Mouse (Mus musculus) limb, embryonic 10.5 days (tissue): ENCODE measurements at regions not wholly inside any gene's neighbourhood (a gene's known extent, or its start where the extent isn't known, plus 50 kb on each side); places are given as distances from the start of the nearest gene placed in this dataset.

Source experiments
- DNase-seq: peaks from one replicate; pipeline ENCODE4 v3.0.0-alpha.2; 2017; ENCODE audit warnings: low spot score
- H3K27ac ChIP-seq: fragments of 300-500 bp; sonication (generic); 2 replicates; pipeline ENCODE4 v1.5.1; 2016; ENCODE audit warnings: mild to moderate bottlenecking
- H3K27me3 ChIP-seq: fragments of 300-500 bp; sonication (generic); 2 replicates; pipeline ENCODE4 v1.6.1; 2016; ENCODE audit warnings: low read depth, mild to moderate bottlenecking; ENCODE audit not compliant: poor library complexity, severe bottlenecking
- H3K36me3 ChIP-seq: fragments of 300-500 bp; sonication (generic); 2 replicates; pipeline ENCODE4 v1.6.1; 2016; ENCODE audit warnings: mild to moderate bottlenecking, moderate library complexity
- H3K4me1 ChIP-seq: fragments of 300-500 bp; sonication (generic); 2 replicates; pipeline ENCODE4 v1.6.1; 2016
- H3K4me3 ChIP-seq: fragments of 300-500 bp; sonication (generic); 2 replicates; pipeline ENCODE4 v1.5.1; 2016; ENCODE audit warnings: mild to moderate bottlenecking, moderate library complexity
- H3K9me3 ChIP-seq: fragments of 300-500 bp; sonication (generic); replicated peaks from 2 replicates; pipeline ENCODE4 v1.6.1; 2016; ENCODE audit warnings: mild to moderate bottlenecking
- WGBS: fragments of 180-500 bp; shearing (Covaris S2); methylation state at CpG from one replicate; pipeline ENCODE4 v1.1.7; 2016; 5-methylcytosine and 5-hydroxymethylcytosine counted together

DNA sequence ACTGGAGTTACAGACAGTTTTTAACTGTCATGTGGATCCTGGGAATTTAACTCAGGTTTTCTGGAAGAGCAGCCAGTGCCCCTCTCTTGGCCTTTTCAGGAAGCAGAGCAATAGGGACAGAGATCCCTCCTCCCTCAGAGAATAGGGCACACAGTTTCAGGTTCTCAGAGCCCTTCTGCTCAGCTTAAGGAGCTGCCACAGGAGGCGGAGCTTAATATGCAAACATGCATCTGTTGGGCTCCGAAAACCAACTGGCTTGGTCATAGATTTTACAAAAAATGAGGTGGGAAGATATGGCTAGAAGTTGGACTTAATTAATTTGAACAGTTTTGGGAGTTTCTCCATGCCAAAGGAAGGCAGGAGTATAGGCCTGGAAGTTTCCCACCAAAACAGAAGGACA is 61.9 kb upstream of the Znrf2 start:
- no peak overlapping the region for H3K4me3 ChIP-seq
- no peaks in the 10 kb centered on the region for H3K36me3 ChIP-seq
- no peak for DNase-seq
- H3K4me1 ChIP-seq: peaks cover 3% of the 10 kb centered on the region
- no peak overlapping the region for H3K27ac ChIP-seq
- no peaks in the 10 kb centered on the region for H3K9me3 ChIP-seq
- WGBS: 79% methylated on average over 2 of the region's 2 CpGs
- peaks cover 11% of the 10 kb centered on the region; the same call in 1 of the 2 replicates for H3K27me3 ChIP-seq

DNA sequence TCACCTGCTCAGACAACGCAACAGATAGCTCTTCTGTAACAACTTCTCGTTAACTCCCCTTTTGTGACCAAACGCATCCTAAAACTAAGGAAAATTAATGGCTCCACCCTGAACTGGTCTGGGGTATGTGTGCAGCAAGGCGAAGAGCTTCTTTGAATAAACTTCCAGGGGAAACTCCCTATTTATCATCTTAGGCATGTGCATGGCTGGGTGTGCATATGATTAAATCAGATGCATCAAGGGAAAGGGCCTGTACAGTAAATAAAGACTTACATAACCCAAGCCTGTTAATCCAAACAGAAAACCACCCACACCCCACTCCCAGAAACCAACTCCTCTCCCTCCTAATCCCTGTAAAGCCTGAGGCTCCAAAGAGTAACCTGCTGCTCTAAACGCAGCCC is 59.2 kb upstream of the Znrf2 start:
- Histone ChIP-seq H3K9me3 (no peaks in the 10 kb centered on the region), H3K4me3 (no peak overlapping the region), H3K4me1 (peaks cover 14% of the 10 kb centered on the region), H3K36me3 (no peaks in the 10 kb centered on the region), H3K27ac (no peak overlapping the region), H3K27me3 (peaks cover 38% of the 10 kb centered on the region)
- 81% methylated on average over 5 of the region's 5 CpGs for WGBS
- DNase-seq: no peak

DNA sequence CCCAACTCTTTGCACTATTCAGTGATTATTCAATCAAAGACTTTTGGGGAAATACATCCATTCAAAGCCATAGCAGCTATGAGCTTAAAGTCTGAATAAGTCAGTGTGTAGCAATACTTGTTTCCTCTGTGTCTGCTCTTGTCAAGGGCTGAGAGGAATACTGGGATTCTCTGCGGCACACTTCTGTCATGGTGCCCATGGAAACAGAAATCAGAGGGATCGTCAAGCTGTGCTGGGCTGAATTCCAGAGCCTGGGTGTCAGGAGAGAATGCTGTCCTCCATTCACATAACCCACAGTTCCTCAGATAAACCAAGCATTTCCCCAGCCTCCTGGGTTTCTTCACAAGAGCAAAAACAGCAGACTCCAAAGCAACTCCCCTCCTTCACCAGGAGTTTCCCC is 58.6 kb upstream of the Znrf2 start:
- WGBS: 31% methylated on average over 2 of the region's 2 CpGs
- Histone ChIP-seq H3K4me1 (peaks cover 14% of the 10 kb centered on the region), H3K27me3 (peaks cover 42% of the 10 kb centered on the region), H3K4me3 (no peak overlapping the region), H3K36me3 (no peaks in the 10 kb centered on the region), H3K27ac (no peak overlapping the region), H3K9me3 (no peaks in the 10 kb centered on the region)
- no peak for DNase-seq

DNA sequence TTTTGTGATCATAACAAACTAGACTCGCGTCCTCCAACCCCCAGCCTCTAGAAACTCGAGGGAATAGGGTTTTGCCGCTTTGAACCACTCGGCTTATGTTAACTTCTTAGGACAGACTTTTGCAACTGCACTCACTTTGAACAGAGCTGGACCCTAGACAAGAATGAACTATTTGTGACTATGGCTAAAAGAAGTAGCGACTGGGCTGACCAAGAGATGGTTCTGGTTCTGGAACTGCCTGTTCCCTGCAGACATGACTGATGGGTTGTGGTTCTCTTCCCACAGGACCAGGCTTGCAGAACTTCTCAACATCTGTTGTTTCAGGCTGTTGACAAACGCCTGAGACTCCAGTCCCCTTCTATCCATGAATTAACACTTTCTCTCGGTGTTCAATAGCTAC is 57.5 kb upstream of the Znrf2 start:
- Histone ChIP-seq H3K4me3 (no peak overlapping the region), H3K27me3 (peaks cover 42% of the 10 kb centered on the region), H3K36me3 (no peaks in the 10 kb centered on the region), H3K4me1 (peaks cover 14% of the 10 kb centered on the region), H3K9me3 (no peaks in the 10 kb centered on the region), H3K27ac (no peak overlapping the region)
- WGBS: 47% methylated on average over 8 of the region's 8 CpGs
- DNase-seq: no peak

DNA sequence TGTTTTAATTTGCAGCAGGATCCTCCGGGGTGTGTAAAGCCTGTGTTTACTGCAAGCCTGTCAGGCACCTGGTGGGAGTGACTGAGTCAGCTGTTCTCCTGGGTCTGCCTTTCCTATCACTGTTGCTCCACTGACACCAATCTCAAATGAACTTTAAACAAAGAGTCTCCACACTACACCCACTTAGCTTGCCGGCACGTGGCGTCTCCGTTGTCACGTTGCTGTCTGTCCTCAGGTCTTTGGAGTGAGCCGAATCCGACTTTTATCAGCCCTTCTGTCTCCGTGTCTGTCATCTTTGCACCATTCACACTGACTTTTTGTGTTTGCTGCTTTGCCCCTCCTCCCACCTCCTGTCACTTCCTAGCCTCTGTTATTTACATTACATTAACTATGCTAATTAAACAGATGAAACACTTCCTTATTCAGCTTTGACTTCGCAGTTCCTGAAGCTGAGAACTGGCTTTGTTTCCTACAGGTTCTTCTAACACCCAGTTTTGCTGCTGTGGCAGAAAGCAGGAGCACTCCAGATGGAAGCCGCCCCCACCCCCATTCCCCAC is 56.7 kb upstream of the Znrf2 start:
- H3K27ac ChIP-seq: no peak overlapping the region
- H3K36me3 ChIP-seq: no peaks in the 10 kb centered on the region
- peak overlapping the region; percentile 13; the same call in 1 of the 2 replicates for H3K4me3 ChIP-seq
- peak; percentile 34 for DNase-seq
- H3K9me3 ChIP-seq: no peaks in the 10 kb centered on the region
- peaks cover 42% of the 10 kb centered on the region for H3K27me3 ChIP-seq
- 3% methylated on average over 11 of the region's 11 CpGs for WGBS
- peaks cover 14% of the 10 kb centered on the region for H3K4me1 ChIP-seq

DNA sequence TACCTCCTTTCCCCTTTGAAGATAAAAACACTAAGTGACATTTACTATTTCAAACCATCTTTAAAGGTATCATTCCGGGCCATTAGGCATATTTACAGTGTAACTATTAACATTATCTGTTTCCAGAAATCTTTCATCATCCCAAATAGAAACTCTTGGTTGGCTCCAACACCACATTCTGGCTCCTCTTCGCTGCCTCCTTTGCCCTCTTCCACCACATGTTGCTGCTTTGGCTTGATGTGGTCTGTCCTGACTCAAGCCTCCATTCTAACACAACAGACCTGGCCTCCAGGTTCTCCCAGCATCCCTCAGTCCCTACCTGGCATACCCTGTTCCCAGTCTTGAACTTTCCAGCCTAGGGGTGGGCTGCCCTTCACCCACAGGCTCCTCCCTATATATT is 56.2 kb upstream of the Znrf2 start:
- no peak overlapping the region for H3K4me3 ChIP-seq
- WGBS: 41% methylated on average over 2 of the region's 2 CpGs
- H3K27me3 ChIP-seq: peaks cover 42% of the 10 kb centered on the region
- H3K27ac ChIP-seq: no peak overlapping the region
- peaks cover 14% of the 10 kb centered on the region for H3K4me1 ChIP-seq
- H3K9me3 ChIP-seq: no peaks in the 10 kb centered on the region
- no peak for DNase-seq
- no peaks in the 10 kb centered on the region for H3K36me3 ChIP-seq

DNA sequence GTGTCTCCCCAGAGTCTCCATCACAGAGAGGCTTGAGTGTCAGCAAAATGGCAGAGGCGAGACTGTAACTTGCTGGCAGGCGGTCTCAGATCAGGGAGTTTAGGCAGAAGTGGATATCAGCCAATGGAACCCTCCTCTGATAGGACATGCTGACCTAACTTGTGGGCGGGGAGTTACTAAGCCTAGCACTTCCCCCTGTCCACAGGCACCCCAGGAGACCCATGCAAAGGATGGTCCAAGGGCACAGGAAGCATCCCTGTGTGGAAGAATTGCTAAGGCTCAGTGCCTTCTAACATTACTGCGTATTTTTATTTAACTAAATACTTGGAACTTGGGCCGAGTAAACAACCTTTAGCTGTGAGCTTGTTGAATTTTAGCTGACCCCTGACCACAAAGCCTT is 54.7 kb upstream of the Znrf2 start:
- WGBS: 56% methylated on average over 5 of the region's 5 CpGs
- peaks cover 42% of the 10 kb centered on the region for H3K27me3 ChIP-seq
- DNase-seq: no peak

DNA sequence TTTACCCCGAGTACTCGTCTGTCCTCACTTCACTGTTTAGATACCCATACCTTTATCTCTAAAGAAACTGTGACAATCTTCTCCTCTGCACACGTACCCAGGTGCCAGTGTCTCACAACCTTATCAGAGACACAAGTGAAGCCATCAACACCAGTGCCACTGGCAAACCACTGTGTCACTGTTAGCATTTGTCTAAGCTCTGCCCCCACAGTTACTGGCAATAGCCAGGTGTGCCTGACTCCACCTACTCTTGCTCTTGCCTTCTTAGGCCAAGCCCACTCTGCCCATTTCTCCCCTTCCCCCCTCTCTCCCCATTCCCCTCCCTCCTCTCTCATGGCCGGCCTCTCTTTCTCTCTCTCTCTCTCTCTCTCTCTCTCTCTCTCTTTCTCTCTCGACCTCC is 54.2 kb upstream of the Znrf2 start:
- WGBS: 30% methylated on average over 5 of the region's 5 CpGs
- Histone ChIP-seq H3K36me3 (no peaks in the 10 kb centered on the region), H3K9me3 (no peaks in the 10 kb centered on the region), H3K27ac (no peak overlapping the region), H3K4me3 (no peak overlapping the region), H3K4me1 (peaks cover 14% of the 10 kb centered on the region), H3K27me3 (peaks cover 42% of the 10 kb centered on the region)
- no peak for DNase-seq

More for the DNA sequence above, 54.7 kb upstream of the Znrf2 start:
- Histone ChIP-seq H3K9me3 (no peaks in the 10 kb centered on the region), H3K36me3 (no peaks in the 10 kb centered on the region), H3K4me3 (no peak overlapping the region), H3K27ac (no peak overlapping the region), H3K4me1 (peaks cover 14% of the 10 kb centered on the region)

DNA sequence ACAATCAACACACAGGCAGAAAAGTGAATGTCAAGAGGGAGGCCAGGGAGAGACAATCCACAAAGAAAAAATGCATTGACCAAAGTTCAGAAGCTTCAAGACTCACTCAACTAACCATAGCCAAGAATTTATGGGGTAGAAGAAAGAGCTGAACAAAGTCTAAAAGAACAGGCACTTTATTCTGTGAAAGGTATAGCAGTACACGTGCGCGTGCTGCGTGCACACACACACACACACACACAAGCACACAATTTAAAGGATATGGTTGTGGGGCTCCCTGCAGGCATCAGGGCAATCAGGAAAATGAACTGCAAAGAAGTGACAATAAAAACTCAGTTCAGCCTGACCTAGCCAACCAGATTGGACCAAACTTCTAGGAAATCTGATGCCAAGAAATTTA is 53.0 kb upstream of the Znrf2 start:
- no peaks in the 10 kb centered on the region for H3K9me3 ChIP-seq
- H3K27me3 ChIP-seq: peaks cover 41% of the 10 kb centered on the region
- WGBS: 96% methylated on average over 4 of the region's 4 CpGs
- H3K27ac ChIP-seq: no peak overlapping the region
- no peaks in the 10 kb centered on the region for H3K36me3 ChIP-seq
- DNase-seq: no peak
- H3K4me3 ChIP-seq: no peak overlapping the region
- H3K4me1 ChIP-seq: peaks cover 14% of the 10 kb centered on the region

DNA sequence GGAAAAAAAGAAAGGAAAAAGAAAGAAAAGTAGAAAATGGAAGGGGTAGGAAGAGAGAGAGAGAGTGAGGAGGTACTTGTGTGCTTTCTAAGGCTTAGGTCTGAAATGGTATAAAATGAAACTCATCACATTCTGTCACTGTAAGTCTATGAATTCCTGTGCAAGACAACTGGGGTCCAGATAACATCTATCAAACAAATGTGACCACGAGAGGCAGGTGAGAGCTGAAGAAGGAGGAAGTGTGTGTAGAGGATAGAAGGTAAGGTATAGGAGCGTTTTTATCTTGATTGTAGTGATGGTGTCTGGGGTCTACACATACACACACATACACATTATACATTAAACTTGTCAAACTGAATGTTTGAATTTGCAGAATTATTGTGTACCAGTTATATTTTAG is 51.0 kb upstream of the Znrf2 start:
- 87% methylated on average over 2 of the region's 2 CpGs for WGBS
- H3K27me3 ChIP-seq: peaks cover 22% of the 10 kb centered on the region
- no peaks in the 10 kb centered on the region for H3K9me3 ChIP-seq
- H3K4me1 ChIP-seq: peaks cover 2% of the 10 kb centered on the region; the same call in 1 of the 2 replicates
- no peaks in the 10 kb centered on the region for H3K36me3 ChIP-seq
- no peak for DNase-seq
- H3K4me3 ChIP-seq: no peak overlapping the region
- no peak overlapping the region for H3K27ac ChIP-seq

DNA sequence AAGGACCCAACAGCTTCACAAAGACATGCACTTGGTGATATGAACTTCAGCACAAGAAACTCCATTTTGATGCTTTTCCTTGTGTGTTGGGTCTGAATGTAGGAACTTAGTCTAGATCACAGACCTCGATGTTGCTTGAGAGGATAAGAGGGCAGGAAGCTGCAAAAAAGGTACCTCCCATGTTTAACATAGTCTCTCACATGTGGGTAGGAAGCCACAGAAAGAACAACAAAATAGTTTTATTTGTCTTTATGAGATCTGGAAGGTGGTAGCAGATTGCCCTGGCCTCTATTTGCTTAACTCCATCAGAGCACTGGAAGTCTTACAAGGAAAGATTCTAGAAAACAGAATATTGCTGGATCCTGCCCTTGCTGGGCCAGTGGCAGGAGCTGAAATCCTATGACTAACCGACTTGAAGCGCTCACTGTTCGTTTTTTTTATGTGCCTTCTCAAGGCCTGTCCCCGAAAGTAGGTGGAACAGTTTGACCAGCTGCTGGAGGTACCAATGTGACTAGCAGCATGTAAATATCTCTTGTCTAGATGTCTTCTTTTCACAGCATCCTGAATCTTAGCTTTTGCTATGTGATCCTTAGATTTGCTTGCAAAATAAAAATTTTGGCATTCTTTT is 50.1 kb upstream of the Znrf2 start:
- Histone ChIP-seq H3K9me3 (no peaks in the 10 kb centered on the region), H3K27ac (no peak overlapping the region), H3K4me1 (no peaks in the 10 kb centered on the region), H3K4me3 (no peak overlapping the region), H3K36me3 (no peaks in the 10 kb centered on the region), H3K27me3 (peaks cover 14% of the 10 kb centered on the region)
- 81% methylated on average over 5 of the region's 5 CpGs for WGBS
- DNase-seq: no peak
